Mouse (Mus musculus): ENCODE data around the gene Ptprd. TPM values are rescaled to one million over a fixed set of nuclear protein-coding genes. Genes with fewer than 3 reads are reported as not detected.

Ptprd gene
- polyA plus RNA-seq, 1 experiment: not detected

DNA sequence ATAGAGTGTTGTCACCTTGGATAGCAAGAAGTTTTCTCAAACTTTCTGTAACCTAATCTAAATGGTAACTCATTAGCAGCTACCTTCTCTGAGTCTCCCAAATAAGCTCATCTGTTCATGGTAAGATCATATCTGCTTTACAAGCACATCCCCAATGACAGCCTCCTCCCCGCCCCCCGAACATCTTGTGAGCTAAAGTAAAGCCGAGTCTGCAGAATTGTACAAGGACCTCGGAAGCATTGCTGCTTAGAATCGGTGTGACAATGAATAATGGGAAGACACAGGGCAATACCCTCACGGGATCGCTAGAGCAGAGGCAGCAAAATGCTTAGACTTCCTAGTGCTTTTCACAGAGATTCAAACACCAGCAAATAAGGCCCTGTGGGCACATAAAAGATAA is 571.7 kb downstream of the Ptprd start:
- Histone ChIP-seq H3K27me3 (replicated peaks) (no peaks in the 10 kb centered on the region), H3K4me3 (replicated peaks) (no peak overlapping the region), H3K36me3 (replicated peaks; ENCODE audit: low read length) (no peaks in the 10 kb centered on the region), H3K4me1 (no peaks in the 10 kb centered on the region), H3K9me3 (no peaks in the 10 kb centered on the region)
- TF ChIP-seq FLI1 (IDR thresholded peaks at IDR 0.05; ENCODE audit: low read length): no peak
- TF ChIP-seq GATA1 (IDR thresholded peaks at IDR 0.05; ENCODE audit: borderline replicate concordance, low read length): no peak

DNA sequence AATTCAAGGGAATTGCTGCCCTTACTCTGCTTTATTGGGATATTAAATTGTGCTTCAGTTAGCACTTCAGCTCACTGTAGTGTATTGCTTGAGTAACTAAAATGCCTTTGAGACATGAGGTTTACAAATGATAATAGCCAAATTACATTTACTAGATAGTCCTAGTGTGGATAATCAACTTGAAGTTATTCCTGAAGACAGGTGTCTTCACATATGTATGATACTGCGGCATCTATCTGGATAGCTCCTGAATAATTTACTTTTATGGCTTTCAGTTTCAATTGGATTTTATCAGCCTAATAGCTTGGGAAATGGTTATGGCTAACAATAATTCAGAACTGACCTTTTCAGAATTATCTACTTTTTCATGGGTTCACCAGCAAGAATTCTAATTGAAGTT is 598.6 kb downstream of the Ptprd start:
- Histone ChIP-seq H3K4me1 (no peaks in the 10 kb centered on the region), H3K4me3 (replicated peaks) (no peak overlapping the region), H3K9me3 (no peaks in the 10 kb centered on the region), H3K36me3 (replicated peaks; ENCODE audit: low read length) (no peaks in the 10 kb centered on the region), H3K27me3 (replicated peaks) (no peaks in the 10 kb centered on the region)
- no peak for TF ChIP-seq FLI1 (IDR thresholded peaks at IDR 0.05; ENCODE audit: low read length)

DNA sequence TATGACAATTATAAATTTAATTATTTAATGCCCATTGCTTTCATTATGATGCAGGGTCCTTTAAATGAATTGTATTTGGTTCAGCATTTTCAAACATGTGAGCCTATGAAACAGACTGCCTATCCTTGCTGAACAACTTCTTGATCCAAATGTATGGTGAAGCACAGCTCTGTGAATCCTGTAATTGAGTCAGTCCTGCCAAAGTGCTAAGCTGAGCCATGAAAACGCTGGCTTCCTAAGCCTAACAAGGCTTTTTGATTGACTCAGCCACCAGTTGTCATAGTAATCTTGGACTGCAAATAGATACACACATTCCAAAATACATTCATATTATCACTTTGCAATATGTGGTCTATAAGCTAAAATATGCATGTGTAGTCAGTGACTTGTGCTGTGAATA is 625.1 kb downstream of the Ptprd start:
- no peaks in the 10 kb centered on the region for H3K4me1 ChIP-seq
- no peak overlapping the region for H3K4me3 ChIP-seq (replicated peaks)
- H3K9me3 ChIP-seq: no peaks in the 10 kb centered on the region
- H3K36me3 ChIP-seq (replicated peaks; ENCODE audit: low read length): no peaks in the 10 kb centered on the region
- TF ChIP-seq FLI1 (IDR thresholded peaks at IDR 0.05; ENCODE audit: low read length) (no peak), GATA1 (IDR thresholded peaks at IDR 0.05; ENCODE audit: borderline replicate concordance, low read length) (no peak)
- H3K27me3 ChIP-seq (replicated peaks): no peaks in the 10 kb centered on the region

DNA sequence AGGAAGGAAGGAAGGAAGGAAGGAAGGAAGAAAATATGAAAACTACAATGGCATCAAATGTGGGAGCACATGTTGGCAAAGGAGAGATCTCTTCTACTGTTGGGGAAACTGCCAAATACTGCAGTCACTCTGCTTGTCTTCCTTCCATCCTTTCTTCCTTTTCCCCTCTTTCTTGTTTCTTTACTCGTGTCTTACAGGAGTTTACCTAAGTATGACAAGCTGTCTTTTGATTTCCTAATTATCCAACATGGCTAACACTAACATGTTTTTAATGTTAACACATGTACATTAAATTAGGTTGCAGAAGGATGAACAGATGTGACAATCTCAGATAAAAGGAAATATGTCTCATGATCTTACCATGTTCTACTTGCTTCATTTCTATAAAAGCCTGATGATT is 625.5 kb downstream of the Ptprd start:
- no peaks in the 10 kb centered on the region for H3K9me3 ChIP-seq
- no peak for TF ChIP-seq FLI1 (IDR thresholded peaks at IDR 0.05; ENCODE audit: low read length)
- TF ChIP-seq GATA1 (IDR thresholded peaks at IDR 0.05; ENCODE audit: borderline replicate concordance, low read length): no peak
- no peak overlapping the region for H3K4me3 ChIP-seq (replicated peaks)
- no peaks in the 10 kb centered on the region for H3K27me3 ChIP-seq (replicated peaks)
- H3K36me3 ChIP-seq (replicated peaks; ENCODE audit: low read length): no peaks in the 10 kb centered on the region
- H3K4me1 ChIP-seq: no peaks in the 10 kb centered on the region

DNA sequence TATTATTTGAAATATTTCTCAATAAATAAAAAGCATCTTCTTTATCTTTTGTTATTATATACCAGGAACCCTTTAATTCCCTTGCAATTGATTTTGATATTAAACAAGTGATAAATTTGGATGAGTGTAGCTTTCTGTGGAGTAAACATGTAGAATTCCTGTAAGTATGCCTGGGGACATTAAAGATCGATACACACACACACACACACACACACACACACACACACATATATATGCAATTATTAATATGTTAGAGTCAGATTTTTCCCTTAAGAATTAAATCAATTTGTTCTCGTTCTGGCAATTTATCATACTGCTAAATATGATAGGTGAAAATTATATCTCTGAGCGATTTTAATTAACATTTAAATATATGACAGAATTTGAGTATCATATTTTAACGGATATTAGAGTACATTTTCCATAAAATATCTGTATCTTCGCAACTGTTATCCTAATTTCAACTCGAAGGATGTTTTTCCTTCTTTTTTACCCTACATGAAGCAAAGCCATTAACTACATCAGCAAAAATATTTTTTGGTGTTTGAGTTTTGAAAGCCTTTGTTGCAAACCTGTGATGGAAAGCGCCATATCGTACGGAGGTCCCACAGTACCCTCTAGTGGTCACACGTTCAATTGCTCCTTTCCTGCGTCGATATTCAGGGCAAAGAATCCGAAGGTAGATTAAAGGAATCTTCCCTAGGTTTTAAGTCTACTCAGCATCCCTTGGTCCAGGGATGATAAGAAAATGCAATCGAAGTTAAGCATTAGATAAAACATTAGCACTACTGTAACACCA is 653.2 kb downstream of the Ptprd start:
- Histone ChIP-seq H3K27me3 (replicated peaks) (no peaks in the 10 kb centered on the region), H3K4me1 (no peaks in the 10 kb centered on the region), H3K36me3 (replicated peaks; ENCODE audit: low read length) (no peaks in the 10 kb centered on the region), H3K4me3 (replicated peaks) (no peak overlapping the region), H3K9me3 (no peaks in the 10 kb centered on the region)
- TF ChIP-seq FLI1 (IDR thresholded peaks at IDR 0.05; ENCODE audit: low read length) (no peak), GATA1 (IDR thresholded peaks at IDR 0.05; ENCODE audit: borderline replicate concordance, low read length) (no peak)

DNA sequence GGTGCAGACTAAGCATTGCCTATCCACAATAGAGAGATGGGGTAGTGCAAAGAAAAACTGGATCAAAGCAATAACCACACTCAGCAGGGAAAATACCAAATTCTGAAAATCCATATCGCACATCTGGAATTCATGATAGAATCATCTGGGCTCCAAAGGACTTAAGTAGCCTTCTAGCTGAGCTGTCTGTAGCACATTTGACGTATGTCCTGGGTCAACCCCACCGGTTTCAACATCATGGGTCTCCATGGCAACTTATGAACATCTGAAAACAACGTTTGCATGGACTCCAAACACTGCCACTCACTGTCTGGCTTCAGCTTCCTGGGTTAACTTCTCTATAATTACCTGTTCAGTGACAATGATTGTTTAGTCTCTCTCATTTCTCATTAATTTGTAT is 655.9 kb downstream of the Ptprd start:
- H3K27me3 ChIP-seq (replicated peaks): no peaks in the 10 kb centered on the region
- H3K4me1 ChIP-seq: no peaks in the 10 kb centered on the region
- no peaks in the 10 kb centered on the region for H3K9me3 ChIP-seq
- no peaks in the 10 kb centered on the region for H3K36me3 ChIP-seq (replicated peaks; ENCODE audit: low read length)
- TF ChIP-seq GATA1 (IDR thresholded peaks at IDR 0.05; ENCODE audit: borderline replicate concordance, low read length): no peak
- TF ChIP-seq FLI1 (IDR thresholded peaks at IDR 0.05; ENCODE audit: low read length): no peak
- H3K4me3 ChIP-seq (replicated peaks): no peak overlapping the region

DNA sequence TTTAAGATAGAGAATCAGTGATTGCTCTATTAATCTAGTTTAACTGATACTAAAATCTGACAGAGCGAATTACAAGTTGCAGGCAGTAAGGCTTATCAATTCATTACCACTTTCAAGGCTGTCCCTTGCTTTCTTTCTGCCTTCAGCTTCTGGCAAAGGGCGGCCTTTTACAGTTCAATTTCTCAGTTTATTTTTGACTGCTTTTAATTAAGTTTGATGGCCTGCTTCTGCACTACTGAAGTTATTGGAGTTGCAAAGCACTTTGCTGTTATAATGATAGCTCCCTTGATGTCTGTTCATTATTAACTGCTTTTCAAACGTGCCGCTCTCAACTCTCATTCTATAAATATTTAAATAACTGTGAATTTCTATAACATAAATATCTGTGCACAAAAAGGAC is 673.9 kb downstream of the Ptprd start:
- no peaks in the 10 kb centered on the region for H3K9me3 ChIP-seq
- TF ChIP-seq FLI1 (IDR thresholded peaks at IDR 0.05; ENCODE audit: low read length): no peak
- no peaks in the 10 kb centered on the region for H3K36me3 ChIP-seq (replicated peaks; ENCODE audit: low read length)
- H3K4me1 ChIP-seq: no peaks in the 10 kb centered on the region
- no peak overlapping the region for H3K4me3 ChIP-seq (replicated peaks)
- no peaks in the 10 kb centered on the region for H3K27me3 ChIP-seq (replicated peaks)

DNA sequence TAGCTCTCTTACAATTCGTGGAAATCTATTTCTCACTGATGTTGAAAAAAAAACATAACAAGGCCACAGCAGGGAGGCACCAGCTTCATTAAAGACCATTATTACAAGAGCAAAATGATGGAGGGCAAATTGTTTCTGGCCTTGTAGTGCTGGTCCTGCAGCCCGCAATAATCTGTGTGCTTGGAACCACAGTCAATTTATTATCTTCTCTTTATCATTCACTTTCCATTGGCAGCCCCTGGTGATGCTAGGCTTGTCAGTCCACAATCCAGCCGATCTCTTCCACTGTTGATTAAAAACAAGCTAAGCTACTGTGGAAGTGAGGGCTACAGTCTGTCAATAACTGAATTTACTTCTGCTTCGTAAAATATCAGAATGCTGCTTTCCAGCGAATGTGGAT is 674.4 kb downstream of the Ptprd start:
- H3K27me3 ChIP-seq (replicated peaks): no peaks in the 10 kb centered on the region
- no peak for TF ChIP-seq GATA1 (IDR thresholded peaks at IDR 0.05; ENCODE audit: borderline replicate concordance, low read length)
- TF ChIP-seq FLI1 (IDR thresholded peaks at IDR 0.05; ENCODE audit: low read length): no peak

DNA sequence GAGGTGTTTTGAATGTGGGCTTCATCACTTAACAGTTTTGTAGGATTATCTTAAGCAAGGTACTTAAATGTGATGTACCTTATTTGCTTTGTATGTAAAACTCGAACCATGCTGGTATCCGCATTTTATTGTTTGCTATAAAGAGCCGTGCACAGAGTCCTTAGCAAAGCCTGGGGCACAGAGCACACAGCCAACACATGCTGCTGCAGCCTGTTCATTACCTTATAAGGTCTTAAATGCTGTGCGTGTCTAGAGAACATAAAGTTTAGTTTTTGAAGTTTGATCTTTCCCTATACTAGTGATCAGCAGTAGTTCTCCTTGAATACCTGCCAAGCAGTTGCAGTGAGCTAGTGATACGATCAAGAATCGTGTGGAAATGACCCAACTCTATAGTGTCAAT is 676.2 kb downstream of the Ptprd start:
- no peak overlapping the region for H3K4me3 ChIP-seq (replicated peaks)
- no peaks in the 10 kb centered on the region for H3K9me3 ChIP-seq
- TF ChIP-seq GATA1 (IDR thresholded peaks at IDR 0.05; ENCODE audit: borderline replicate concordance, low read length) (no peak), FLI1 (IDR thresholded peaks at IDR 0.05; ENCODE audit: low read length) (no peak)
- no peaks in the 10 kb centered on the region for H3K36me3 ChIP-seq (replicated peaks; ENCODE audit: low read length)
- no peaks in the 10 kb centered on the region for H3K4me1 ChIP-seq
- H3K27me3 ChIP-seq (replicated peaks): no peaks in the 10 kb centered on the region

More for the DNA sequence above, 674.4 kb downstream of the Ptprd start:
- Histone ChIP-seq H3K36me3 (replicated peaks; ENCODE audit: low read length) (no peaks in the 10 kb centered on the region), H3K9me3 (no peaks in the 10 kb centered on the region), H3K4me1 (no peaks in the 10 kb centered on the region), H3K4me3 (replicated peaks) (no peak overlapping the region)

DNA sequence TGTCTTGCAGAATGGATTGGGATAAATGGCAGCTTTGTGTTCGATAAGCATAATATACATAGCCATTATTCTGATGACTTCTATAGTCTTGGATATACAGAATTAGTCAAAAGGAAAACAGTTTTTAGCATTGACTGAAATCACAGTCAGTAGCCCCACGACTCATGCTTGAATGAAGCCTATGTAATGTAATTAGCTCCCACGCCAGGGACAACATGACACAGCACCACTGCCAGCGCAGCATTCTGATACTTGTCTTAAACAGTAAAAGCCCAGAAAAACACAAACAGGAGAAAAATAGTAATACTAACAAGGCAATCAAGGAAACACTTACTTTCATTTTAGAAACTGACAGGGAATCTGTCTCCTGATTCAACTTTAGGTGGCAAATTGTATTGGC is 677.2 kb downstream of the Ptprd start:
- Histone ChIP-seq H3K36me3 (replicated peaks; ENCODE audit: low read length) (no peaks in the 10 kb centered on the region), H3K9me3 (no peaks in the 10 kb centered on the region), H3K4me1 (no peaks in the 10 kb centered on the region), H3K27me3 (replicated peaks) (no peaks in the 10 kb centered on the region), H3K4me3 (replicated peaks) (no peak overlapping the region)
- TF ChIP-seq GATA1 (IDR thresholded peaks at IDR 0.05; ENCODE audit: borderline replicate concordance, low read length) (no peak), FLI1 (IDR thresholded peaks at IDR 0.05; ENCODE audit: low read length) (no peak)

DNA sequence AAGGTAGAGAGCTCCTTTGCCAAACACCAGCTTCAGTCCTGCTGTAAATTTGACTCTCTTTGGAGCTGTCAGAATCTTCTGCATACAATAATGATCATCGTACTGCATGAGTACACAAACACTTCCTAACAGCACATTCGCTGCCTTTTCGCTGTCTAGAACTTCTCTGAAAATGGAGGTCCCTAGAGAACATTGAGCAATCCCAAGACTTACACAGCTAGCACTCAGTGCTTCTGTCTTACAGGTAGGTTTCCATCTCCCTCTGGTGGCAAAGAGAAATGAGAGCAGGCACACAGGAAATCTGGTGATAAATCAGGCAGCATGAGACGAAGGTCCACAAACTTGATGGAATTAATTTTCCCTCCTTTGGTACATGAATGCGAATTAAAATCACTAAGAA is 692.6 kb downstream of the Ptprd start:
- no peaks in the 10 kb centered on the region for H3K36me3 ChIP-seq (replicated peaks; ENCODE audit: low read length)
- H3K4me3 ChIP-seq (replicated peaks): peak overlapping the region; percentile 2
- no peaks in the 10 kb centered on the region for H3K4me1 ChIP-seq
- H3K27me3 ChIP-seq (replicated peaks): no peaks in the 10 kb centered on the region
- no peak for TF ChIP-seq FLI1 (IDR thresholded peaks at IDR 0.05; ENCODE audit: low read length)
- no peaks in the 10 kb centered on the region for H3K9me3 ChIP-seq
